Mouse (Mus musculus): ENCODE measurements around the gene Pdzd4. TPM values are rescaled to one million over a fixed set of nuclear protein-coding genes. Genes with fewer than 3 reads are reported as not detected.

Pdzd4 gene
- polyA plus RNA-seq (2012; rRNA removed), result 5.1 and 8.1 TPM in 2 replicates

DNA sequence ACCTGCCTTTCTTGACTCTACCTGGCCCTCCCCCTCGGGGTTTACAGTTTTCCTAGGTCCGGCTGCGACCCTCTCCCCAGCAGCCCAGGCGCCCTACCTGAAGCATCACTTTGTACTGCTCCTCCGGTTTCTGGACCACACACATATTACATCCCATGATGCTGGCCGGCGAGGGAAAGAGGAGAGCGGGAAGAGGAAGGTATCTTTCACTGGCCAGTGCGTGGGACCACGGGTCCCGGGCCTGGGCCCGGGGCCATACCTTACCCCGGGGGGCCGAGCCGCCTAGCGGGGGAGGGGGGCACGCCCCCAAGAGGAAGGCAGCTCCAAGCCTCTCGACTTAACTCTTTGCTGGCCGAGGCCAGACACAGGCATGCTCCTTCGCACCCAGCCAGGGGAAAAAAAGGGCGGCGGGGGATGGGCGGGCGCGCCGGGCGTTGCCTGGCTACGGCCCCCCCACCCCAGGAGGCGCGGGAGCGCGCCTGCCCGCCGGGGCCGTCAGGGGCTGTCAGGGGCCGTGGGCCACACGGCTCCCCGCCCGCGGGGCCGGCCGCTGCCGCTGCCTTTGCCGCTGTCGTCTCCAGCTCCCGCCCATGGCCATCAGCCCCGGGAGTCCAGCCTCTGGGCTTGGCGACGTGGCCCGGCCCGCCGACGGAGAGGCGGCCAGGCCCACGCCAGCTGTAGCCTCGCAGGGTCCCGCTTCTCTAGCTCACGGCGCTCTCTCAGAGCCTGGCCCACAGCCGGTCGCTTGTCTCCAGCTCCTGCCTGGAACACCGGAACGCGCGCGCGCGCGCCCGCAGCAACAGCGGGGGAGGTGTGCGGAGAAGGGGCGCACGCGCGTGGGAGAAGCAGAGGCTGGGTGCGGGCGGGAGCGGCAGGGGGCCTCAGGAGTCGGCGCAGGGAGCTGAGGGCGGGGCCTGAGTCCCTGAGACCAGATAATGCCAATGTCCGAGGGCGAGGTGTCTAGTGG lies at the start of gene Pdzd4:
Pdzd4 (minus strand) TSS at position 785 of the 967 bp plus-strand sequence.

DNA sequence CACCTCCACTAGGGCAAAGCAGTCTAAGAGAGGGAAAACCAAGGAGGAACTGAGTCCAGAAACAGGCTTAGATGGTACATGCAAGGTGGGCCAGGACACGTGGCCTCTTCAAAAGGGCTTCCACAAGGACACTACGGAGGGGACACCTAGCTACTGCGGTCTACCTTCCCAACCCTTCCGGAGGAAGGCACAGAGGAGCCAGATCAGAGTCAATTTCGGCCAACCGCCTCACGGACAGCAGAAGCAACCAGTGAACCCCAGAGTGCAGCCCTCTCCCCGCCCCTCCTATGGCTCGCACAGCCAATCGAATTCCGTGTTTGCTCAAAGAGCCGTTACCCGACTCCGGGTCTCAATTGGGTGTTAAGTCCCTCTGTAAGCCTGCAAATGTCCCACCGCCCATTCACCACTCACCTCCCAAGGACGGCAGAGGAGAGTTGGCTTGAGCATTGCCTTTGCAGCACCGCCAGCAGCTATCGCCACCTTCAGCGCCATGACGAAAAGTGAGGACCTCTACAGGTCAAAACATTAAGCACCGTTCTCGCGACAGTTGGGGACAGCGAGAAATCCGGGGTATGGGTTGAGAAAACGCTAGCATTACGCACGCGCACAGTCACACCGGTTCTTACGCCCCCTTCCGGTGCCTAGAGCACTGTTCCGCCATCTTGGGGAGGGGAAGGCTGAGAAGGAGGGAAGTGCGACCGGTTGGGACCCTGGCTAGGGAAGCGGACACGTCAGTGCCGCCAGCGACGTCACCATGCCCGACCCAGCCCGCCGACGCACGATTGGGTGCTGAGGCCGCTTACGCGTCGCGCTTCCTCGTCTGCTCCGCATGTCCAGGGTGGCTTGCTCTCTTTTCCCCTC lies 38.2 kb downstream of the Pdzd4 start, which contains the start of the genes Idh3g and Ssr4:
Idh3g (minus strand) TSS at position 534 of the 861 bp plus-strand sequence.
Ssr4 (plus strand) TSS at position 665 of the 861 bp plus-strand sequence.

DNA sequence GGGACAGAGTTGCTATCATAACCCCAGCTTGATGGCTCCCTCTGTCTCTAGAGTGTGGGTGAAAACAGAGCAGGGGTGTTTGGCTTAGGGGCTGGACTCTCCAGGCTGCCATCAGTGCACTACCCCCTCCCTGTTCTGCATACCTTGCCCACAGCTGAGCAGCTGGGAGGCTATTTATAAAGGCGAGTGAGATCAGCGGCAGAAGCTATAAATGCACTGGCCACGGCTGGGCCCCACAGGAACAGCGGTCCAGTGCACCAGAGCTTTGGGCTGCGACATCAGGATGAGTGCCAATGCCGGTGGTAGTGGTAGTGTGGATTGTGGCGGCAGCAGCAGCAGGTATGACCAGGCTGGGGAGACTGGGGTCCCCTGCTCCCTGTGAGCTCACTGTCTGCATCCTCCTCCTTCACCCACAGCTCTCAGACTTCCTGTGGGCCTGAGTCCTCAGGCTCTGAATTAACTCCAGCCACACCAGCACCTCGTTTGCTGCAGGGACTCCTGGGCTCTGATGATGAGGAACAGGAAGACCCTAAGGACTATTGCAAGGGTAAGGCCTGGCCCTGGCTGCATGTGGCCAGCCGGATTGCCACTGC lies 50.5 kb downstream of the Pdzd4 start, which contains the start of gene Srpk3:
Srpk3 (plus strand) TSS at position 238 of the 593 bp plus-strand sequence.

DNA sequence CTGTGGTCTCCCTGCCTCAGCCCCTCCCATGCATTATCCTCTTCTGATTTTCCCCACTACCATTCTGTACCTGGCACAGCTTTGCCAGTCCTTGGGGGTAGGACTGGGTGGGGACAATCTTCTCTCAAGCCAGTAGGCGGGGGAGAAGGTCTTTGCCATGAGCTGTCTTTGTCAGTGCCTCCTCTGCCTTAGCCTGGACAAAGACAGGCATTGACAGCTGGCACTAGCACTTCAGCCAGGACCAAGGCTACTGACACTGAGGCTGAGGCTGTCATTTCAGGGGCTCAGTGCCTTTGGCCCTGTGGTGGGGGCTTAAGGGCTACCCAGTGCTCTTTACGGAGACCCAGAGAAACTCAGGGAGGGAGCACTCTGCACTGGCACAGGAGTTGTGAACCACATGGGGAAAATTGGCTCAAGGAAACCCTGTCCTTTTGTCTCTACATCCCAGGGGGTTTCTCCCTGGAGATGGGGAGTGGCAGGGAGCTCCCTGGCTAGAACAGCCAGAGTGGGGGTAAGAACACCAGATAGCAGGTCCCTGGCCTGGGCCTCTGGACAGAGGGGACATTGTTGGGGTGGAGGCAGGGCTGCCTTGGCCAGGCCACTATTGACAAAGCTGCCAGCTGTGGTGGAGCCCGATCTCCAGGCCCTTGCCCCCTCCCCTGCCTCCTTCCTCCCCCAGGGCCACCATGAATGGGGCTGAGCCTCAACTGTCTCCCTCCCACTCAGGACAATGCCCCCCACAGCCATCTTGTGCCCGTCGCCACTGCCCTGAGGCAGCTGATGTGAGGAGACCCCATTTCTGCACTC lies 68.2 kb downstream of the Pdzd4 start, which contains the start of gene Plxnb3:
Plxnb3 (plus strand) TSS at position 757 of the 807 bp plus-strand sequence.

Other genes with a start within 250 kb of the Pdzd4 start
- gene Dusp9, start 185.6 kb downstream of the Pdzd4 start, polyA plus RNA-seq (2012; rRNA removed), result 5.2 and 5.3 TPM in 2 replicates
- gene Pnck, start 164.9 kb downstream of the Pdzd4 start, polyA plus RNA-seq (2012; rRNA removed), result 23.9 and 25.6 TPM in 2 replicates
- 71.0 and 71.8 TPM in 2 replicates for gene Slc6a8, start 151.8 kb downstream of the Pdzd4 start, polyA plus RNA-seq (2012; rRNA removed)
- 25.8 and 32.4 TPM in 2 replicates for gene Bcap31, start 108.8 kb downstream of the Pdzd4 start, polyA plus RNA-seq (2012; rRNA removed)
- gene Abcd1, start 108.4 kb downstream of the Pdzd4 start, polyA plus RNA-seq (2012; rRNA removed), result 31.0 and 34.1 TPM in 2 replicates
- gene Plxnb3, start 67.9 kb downstream of the Pdzd4 start, polyA plus RNA-seq (2012; rRNA removed), result 2.8 and 3.2 TPM in 2 replicates
- gene Srpk3, start 50.6 kb downstream of the Pdzd4 start, polyA plus RNA-seq (2012; rRNA removed), result 5.2 and 5.4 TPM in 2 replicates
- 298 and 381 TPM in 2 replicates for gene Idh3g, start 38.1 kb downstream of the Pdzd4 start, polyA plus RNA-seq (2012; rRNA removed)
- gene Ssr4, start 37.9 kb downstream of the Pdzd4 start, polyA plus RNA-seq (2012; rRNA removed), result 249 and 277 TPM in 2 replicates
- not detected in 2 replicates for gene Avpr2, start 67.1 kb upstream of the Pdzd4 start, polyA plus RNA-seq (2012; rRNA removed)
- 0.92 and 1.7 TPM in 2 replicates for gene L1cam, start 71.1 kb upstream of the Pdzd4 start, polyA plus RNA-seq (2012; rRNA removed)
- 8.9 and 10.9 TPM in 2 replicates for gene Arhgap4, start 96.9 kb upstream of the Pdzd4 start, polyA plus RNA-seq (2012; rRNA removed)
- 73.7 and 85.2 TPM in 2 replicates for gene Naa10, start 97.0 kb upstream of the Pdzd4 start, polyA plus RNA-seq (2012; rRNA removed)
- 19.9 and 29.7 TPM in 2 replicates for gene Renbp, start 105.9 kb upstream of the Pdzd4 start, polyA plus RNA-seq (2012; rRNA removed)
- gene Hcfc1, start 141.4 kb upstream of the Pdzd4 start, polyA plus RNA-seq (2012; rRNA removed), result 76.2 and 81.0 TPM in 2 replicates
- gene Irak1, start 198.9 kb upstream of the Pdzd4 start, polyA plus RNA-seq (2012; rRNA removed), result 393 and 466 TPM in 2 replicates